ENCODE assay signal across 26 mouse cellular contexts in the genomic region with DNA sequence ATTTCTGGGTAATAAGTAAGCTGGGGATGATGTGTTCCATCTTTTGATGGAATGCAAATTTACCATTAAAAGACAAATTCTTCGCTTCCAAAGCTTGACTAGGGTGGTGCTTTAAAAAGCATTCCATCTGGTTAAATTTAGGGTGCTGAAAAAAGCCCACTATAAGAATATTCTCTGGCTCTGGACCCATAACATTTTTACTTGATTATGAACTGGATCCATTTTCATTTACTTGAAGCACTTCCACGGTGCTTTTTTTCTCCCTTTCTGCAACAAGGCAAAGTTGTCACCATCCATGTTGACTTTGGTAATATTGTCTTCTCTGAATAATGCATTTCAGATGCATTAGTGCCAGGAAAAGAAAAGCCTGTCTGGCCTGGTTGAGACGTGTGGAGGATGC. TPM values are rescaled to one million over a fixed set of nuclear protein-coding genes. Genes with fewer than 3 reads are reported as not detected.
"Had no signal": no experiment of that assay in that cellular context is flagged by ENCODE, and none has a peak within 500 bp of the region (broad histone marks: within the 10 kb centered on the region; RNA-seq: fewer than 3 reads in every experiment).

No protein-coding gene starts in this region.

- H3K4me2 ChIP-seq: limb, embryonic 13.5 days; liver, embryonic 12.5 days; liver, embryonic 15.5 days; lung, embryonic 15.5 days; midbrain, embryonic 11.5 days had no signal

- H3K36me3 ChIP-seq: limb, embryonic 10.5 days; limb, embryonic 13.5 days; liver, embryonic 12.5 days; liver, embryonic 15.5 days; lung, embryonic 15.5 days had no signal

- H3K9me3 ChIP-seq: limb, embryonic 10.5 days; limb, embryonic 13.5 days; liver, embryonic 12.5 days; liver, embryonic 15.5 days; lung, embryonic 15.5 days had no signal

- H3K27me3 ChIP-seq: limb, embryonic 13.5 days; liver, embryonic 12.5 days; liver, embryonic 15.5 days; lung, embryonic 15.5 days had no signal

- ATAC-seq: liver, embryonic 12.5 days had no signal

- H3K27ac ChIP-seq: limb, embryonic 10.5 days; limb, embryonic 13.5 days; liver, embryonic 12.5 days; liver, embryonic 15.5 days; lung, embryonic 15.5 days had no signal

- H3K4me1 ChIP-seq: limb, embryonic 10.5 days; limb, embryonic 13.5 days; liver, embryonic 12.5 days; liver, embryonic 15.5 days; lung, embryonic 15.5 days had no signal

- H3K4me3 ChIP-seq: limb, embryonic 10.5 days; limb, embryonic 13.5 days; liver, embryonic 12.5 days; liver, embryonic 15.5 days; lung, embryonic 15.5 days had no signal

- DNase-seq: kidney, adult 11 months; kidney, adult 8-10 months; kidney, postnatal 14 days; kidney, postnatal 4 days; liver; lung, adult 18-20 months; lung, postnatal 10 days; lung, postnatal 36 days; midbrain, embryonic 14.5 days; right cerebral cortex, postnatal 14 days; thymus, adult 2 months; thymus, postnatal 14 days; thymus, postnatal 4 days had no signal

- H3K9ac ChIP-seq: limb, embryonic 13.5 days; liver, embryonic 12.5 days; liver, embryonic 15.5 days; lung, embryonic 15.5 days had no signal

RNA-seq across cellular contexts. Expression of a gene that starts 27.4 kb away (rescaled TPM):
- polyA plus RNA-seq: kidney, embryonic 16.5 days; limb, embryonic 10.5 days; limb, embryonic 13.5 days; liver, embryonic 12.5 days; liver, embryonic 15.5 days; lung, embryonic 15.5 days; midbrain, embryonic 11.5 days; midbrain, embryonic 14.5 days; midbrain, postnatal 0 days; neural tube, embryonic 11.5 days; neural tube, embryonic 14.5 days; small intestine, adult 2 months; spleen, adult 2 months; stomach, embryonic 16.5 days; thymus, adult 2 months had no signal
